In the genomic region with DNA sequence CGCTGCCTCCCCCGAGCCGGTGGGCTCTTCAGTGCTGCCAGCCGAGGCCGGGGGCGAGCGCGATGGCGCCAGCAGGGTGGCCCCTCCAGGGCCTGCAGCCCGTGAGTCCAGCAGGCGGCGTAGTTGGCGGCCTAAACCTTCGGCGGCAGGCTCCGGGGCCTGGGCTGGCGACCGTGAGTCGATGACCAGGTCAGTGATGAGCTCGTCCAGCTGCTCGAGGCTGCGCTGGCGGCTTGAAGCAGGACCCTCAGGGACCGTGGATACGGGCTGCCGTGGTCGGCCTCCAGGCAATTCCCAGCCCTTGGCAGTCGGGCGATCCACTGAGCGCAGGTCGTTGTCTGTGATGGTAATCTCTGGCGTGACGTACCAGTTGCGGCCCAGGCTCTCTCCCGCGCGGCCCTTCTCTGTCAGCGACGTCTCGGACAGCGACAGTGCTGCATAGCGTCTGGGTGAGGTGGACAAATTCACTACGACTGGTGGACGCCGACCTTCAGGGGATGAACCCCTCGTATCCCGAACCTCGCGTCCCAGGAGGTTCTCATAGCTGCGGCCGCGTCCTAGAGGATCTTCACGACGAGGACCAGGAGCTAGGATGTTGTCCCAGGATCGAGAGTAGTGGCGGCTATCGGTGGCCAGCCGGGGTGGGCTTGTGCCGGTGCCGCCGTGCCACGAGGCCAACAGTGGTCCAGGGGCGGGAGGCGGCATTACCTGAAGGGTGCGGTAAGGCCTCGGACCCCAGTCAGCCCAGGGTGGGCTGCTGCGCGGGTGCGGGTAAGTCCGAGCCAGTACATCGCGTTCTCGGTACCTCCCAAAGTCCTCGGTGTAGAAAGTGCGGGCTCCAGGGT, we compare ENCODE assay signal across 8 mouse cellular contexts. TPM values are rescaled to one million over a fixed set of nuclear protein-coding genes. Genes with fewer than 3 reads are reported as not detected.
DNase-seq lines count a peak whose midpoint lies in the region; ATAC-seq and TF ChIP-seq lines count a peak whose summit lies in the region.
"Had no signal": no experiment of that assay in that cellular context is flagged by ENCODE, and none has a peak within 500 bp of the region (broad histone marks: within the 10 kb centered on the region; RNA-seq: fewer than 3 reads in every experiment).

No protein-coding gene starts in this region.

- no peak for ATAC-seq in lung, embryonic 14.5 days (ENCODE audit: insufficient read depth)
- no peak for ATAC-seq in forebrain, embryonic 16.5 days
- no peak for ATAC-seq in liver, embryonic 12.5 days
- ATAC-seq in stomach, embryonic 16.5 days (ENCODE audit: insufficient read depth, low FRiP score) = no peak

- H3K27ac ChIP-seq in lung, embryonic 14.5 days (ENCODE audit: low read depth) = no peak overlapping the region
- no peak overlapping the region for H3K27ac ChIP-seq in forebrain, embryonic 16.5 days (ENCODE audit: low read length)
- no peak overlapping the region for H3K27ac ChIP-seq in liver, embryonic 12.5 days
- H3K27ac ChIP-seq in stomach, embryonic 16.5 days (ENCODE audit: low read length) = no peak overlapping the region

- DNase-seq in lung, embryonic 14.5 days = peak; percentile 34
- no peak for DNase-seq in lung, postnatal 14 days
- DNase-seq in cerebellum, adult 9-11 months = peak; percentile 67
- DNase-seq in layer of hippocampus, postnatal 14 days (ENCODE audit: low spot score in 2 of 2) = no peak

- TF ChIP-seq CTCF in lung, embryonic 14.5 days (IDR thresholded peaks at IDR 0.05; ENCODE audit: low read depth) = peak; percentile 32; the same call in 1 of the 2 replicates

- peaks cover 6% of the 10 kb centered on the region for H3K36me3 ChIP-seq in lung, embryonic 14.5 days (ENCODE audit: insufficient read depth)
- H3K36me3 ChIP-seq in forebrain, embryonic 16.5 days (ENCODE audit: control insufficient read depth, insufficient read depth) = no peaks in the 10 kb centered on the region
- H3K36me3 ChIP-seq in liver, embryonic 12.5 days = peaks cover 5% of the 10 kb centered on the region
- H3K36me3 ChIP-seq in stomach, embryonic 16.5 days (ENCODE audit: control insufficient read depth, insufficient read depth, low read length) = no peaks in the 10 kb centered on the region; the same call in 1 of the 2 replicates

- peak overlapping the region; percentile 28 for H3K4me3 ChIP-seq in lung, embryonic 14.5 days (ENCODE audit: low read depth, low read length)
- H3K4me3 ChIP-seq in forebrain, embryonic 16.5 days (replicated peaks; ENCODE audit: low read length) = peak overlapping the region; percentile 25
- peak overlapping the region; percentile 28 for H3K4me3 ChIP-seq in liver, embryonic 12.5 days
- H3K4me3 ChIP-seq in stomach, embryonic 16.5 days (replicated peaks; ENCODE audit: low read length) = peak overlapping the region; percentile 29

- H3K4me2 ChIP-seq in lung, embryonic 14.5 days = peak overlapping the region; percentile 51
- peak overlapping the region; percentile 44 for H3K4me2 ChIP-seq in forebrain, embryonic 16.5 days (ENCODE audit: low read length)
- peak overlapping the region; percentile 44 for H3K4me2 ChIP-seq in liver, embryonic 12.5 days
- peak overlapping the region; percentile 39 for H3K4me2 ChIP-seq in stomach, embryonic 16.5 days (ENCODE audit: low read depth, low read length)

- peaks cover 17% of the 10 kb centered on the region for H3K4me1 ChIP-seq in lung, embryonic 14.5 days (ENCODE audit: insufficient read depth)
- H3K4me1 ChIP-seq in forebrain, embryonic 16.5 days (replicated peaks; ENCODE audit: control insufficient read depth, insufficient read depth, low read length) = peaks cover 66% of the 10 kb centered on the region
- H3K4me1 ChIP-seq in liver, embryonic 12.5 days = peaks cover 83% of the 10 kb centered on the region
- peaks cover 55% of the 10 kb centered on the region for H3K4me1 ChIP-seq in stomach, embryonic 16.5 days (ENCODE audit: control insufficient read depth, insufficient read depth, low read length)

- 5% methylated on average over 75 of the region's 75 CpGs for WGBS in lung, embryonic 14.5 days
- 6% methylated on average over 75 of the region's 75 CpGs for WGBS in forebrain, embryonic 16.5 days
- 6% methylated on average over 75 of the region's 75 CpGs for WGBS in liver, embryonic 12.5 days (ENCODE audit: insufficient replicate concordance)
- 7% methylated on average over 75 of the region's 75 CpGs for WGBS in stomach, embryonic 16.5 days

- H3K27me3 ChIP-seq in lung, embryonic 14.5 days (ENCODE audit: insufficient read depth, low read length) = peaks cover 58% of the 10 kb centered on the region
- peaks cover 54% of the 10 kb centered on the region for H3K27me3 ChIP-seq in forebrain, embryonic 16.5 days (replicated peaks; ENCODE audit: control insufficient read depth, insufficient read depth, low read length)
- H3K27me3 ChIP-seq in liver, embryonic 12.5 days (replicated peaks) = peaks cover 62% of the 10 kb centered on the region
- H3K27me3 ChIP-seq in stomach, embryonic 16.5 days (ENCODE audit: control insufficient read depth, insufficient read depth, low read length) = peaks cover 49% of the 10 kb centered on the region

- no peak overlapping the region for H3K9ac ChIP-seq in lung, embryonic 14.5 days
- peak overlapping the region; percentile 22; the same call in 1 of the 2 replicates for H3K9ac ChIP-seq in forebrain, embryonic 16.5 days (replicated peaks; ENCODE audit: low read depth, low read length)
- no peak overlapping the region for H3K9ac ChIP-seq in liver, embryonic 12.5 days
- H3K9ac ChIP-seq in stomach, embryonic 16.5 days (ENCODE audit: low read length) = peak overlapping the region; percentile 47; the same call in 1 of the 2 replicates

- H3K9me3 ChIP-seq in lung, embryonic 14.5 days (ENCODE audit: low read depth, low read length) = no peaks in the 10 kb centered on the region
- no peaks in the 10 kb centered on the region for H3K9me3 ChIP-seq in forebrain, embryonic 16.5 days (ENCODE audit: control insufficient read depth, low read length)
- H3K9me3 ChIP-seq in liver, embryonic 12.5 days (replicated peaks) = no peaks in the 10 kb centered on the region
- H3K9me3 ChIP-seq in stomach, embryonic 16.5 days (replicated peaks; ENCODE audit: control insufficient read depth, low read length) = no peaks in the 10 kb centered on the region

RNA-seq across cellular contexts. Expression of gene Phpt1, which starts 3.1 kb away (rescaled TPM):
- 183 and 197 TPM in 2 replicates for polyA plus RNA-seq in lung, embryonic 14.5 days (2014; fragmentation: Nextera tagmentation; extraction: Ambion mirVana)
- polyA plus RNA-seq in forebrain, embryonic 16.5 days (2015; fragmentation: Nextera tagmentation; extraction: Ambion mirVana) = 141 and 145 TPM in 2 replicates
- polyA plus RNA-seq in liver, embryonic 12.5 days (2016; fragmentation: Nextera tagmentation; extraction: Ambion mirVana) = 67.8 and 69.2 TPM in 2 replicates
- 120 and 123 TPM in 2 replicates for polyA plus RNA-seq in stomach, embryonic 16.5 days (2015; fragmentation: Nextera tagmentation; extraction: Ambion mirVana)
- total RNA-seq in layer of hippocampus, postnatal 14 days (2021) = 10 to 100 TPM; 81.2 to 83.8 TPM

RNA-seq across cellular contexts. Expression of gene Ajm1, which starts 3.4 kb away (rescaled TPM):
- polyA plus RNA-seq in lung, embryonic 14.5 days (2014; fragmentation: Nextera tagmentation; extraction: Ambion mirVana) = 0.37 TPM in 1 of 2 replicates, not detected in the other
- 5.8 and 7.7 TPM in 2 replicates for polyA plus RNA-seq in forebrain, embryonic 16.5 days (2015; fragmentation: Nextera tagmentation; extraction: Ambion mirVana)
- polyA plus RNA-seq in liver, embryonic 12.5 days (2016; fragmentation: Nextera tagmentation; extraction: Ambion mirVana) = not detected in 2 replicates
- polyA plus RNA-seq in stomach, embryonic 16.5 days (2015; fragmentation: Nextera tagmentation; extraction: Ambion mirVana) = 0.26 and 0.94 TPM in 2 replicates
- total RNA-seq in layer of hippocampus, postnatal 14 days (2021) = 100 to 1,000 TPM in 1 of 2 experiments, 10 to 100 TPM in 1; 99.8 to 103 TPM
- total RNA-seq: neutrophil, adult 5-6 weeks had no signal

RNA-seq across cellular contexts. Expression of gene Mamdc4, which starts 3.5 kb away (rescaled TPM):
- polyA plus RNA-seq in lung, embryonic 14.5 days (2014; fragmentation: Nextera tagmentation; extraction: Ambion mirVana) = 2.2 and 4.1 TPM in 2 replicates
- polyA plus RNA-seq in forebrain, embryonic 16.5 days (2015; fragmentation: Nextera tagmentation; extraction: Ambion mirVana) = 1.0 and 2.8 TPM in 2 replicates
- polyA plus RNA-seq in liver, embryonic 12.5 days (2016; fragmentation: Nextera tagmentation; extraction: Ambion mirVana) = 0.38 and 0.45 TPM in 2 replicates
- 74.0 and 87.4 TPM in 2 replicates for polyA plus RNA-seq in stomach, embryonic 16.5 days (2015; fragmentation: Nextera tagmentation; extraction: Ambion mirVana)
- total RNA-seq in layer of hippocampus, postnatal 14 days (2021) = 1 to 10 TPM; 1.7 to 2.6 TPM

RNA-seq across cellular contexts. Expression of gene Edf1, which starts 20.5 kb away (rescaled TPM):
- polyA plus RNA-seq in lung, embryonic 14.5 days (2014; fragmentation: Nextera tagmentation; extraction: Ambion mirVana) = 282 and 295 TPM in 2 replicates
- 327 and 359 TPM in 2 replicates for polyA plus RNA-seq in forebrain, embryonic 16.5 days (2015; fragmentation: Nextera tagmentation; extraction: Ambion mirVana)
- polyA plus RNA-seq in liver, embryonic 12.5 days (2016; fragmentation: Nextera tagmentation; extraction: Ambion mirVana) = 293 and 311 TPM in 2 replicates
- polyA plus RNA-seq in stomach, embryonic 16.5 days (2015; fragmentation: Nextera tagmentation; extraction: Ambion mirVana) = 377 and 401 TPM in 2 replicates
- total RNA-seq in layer of hippocampus, postnatal 14 days (2021) = 100 to 1,000 TPM; 214 to 226 TPM

RNA-seq across cellular contexts. Expression of gene Rabl6, which starts 30.1 kb away (rescaled TPM):
- polyA plus RNA-seq in lung, embryonic 14.5 days (2014; fragmentation: Nextera tagmentation; extraction: Ambion mirVana) = 75.5 and 85.7 TPM in 2 replicates
- polyA plus RNA-seq in forebrain, embryonic 16.5 days (2015; fragmentation: Nextera tagmentation; extraction: Ambion mirVana) = 67.5 and 73.6 TPM in 2 replicates
- 41.8 and 42.9 TPM in 2 replicates for polyA plus RNA-seq in liver, embryonic 12.5 days (2016; fragmentation: Nextera tagmentation; extraction: Ambion mirVana)
- polyA plus RNA-seq in stomach, embryonic 16.5 days (2015; fragmentation: Nextera tagmentation; extraction: Ambion mirVana) = 56.4 and 60.3 TPM in 2 replicates
- total RNA-seq in layer of hippocampus, postnatal 14 days (2021) = 100 to 1,000 TPM; 105 to 107 TPM

Comparison
In these comparisons a context has a peak if more than half of its experiments do, and no peak if none do; other contexts are left out.
1. DNase-seq: peak in lung, embryonic 14.5 days (single experiment) and cerebellum, adult 9-11 months (single experiment); none in lung, postnatal 14 days (single experiment) and layer of hippocampus, postnatal 14 days (0 of 2).
2. H3K9ac ChIP-seq: peak in forebrain, embryonic 16.5 days (single experiment) and stomach, embryonic 16.5 days (single experiment); none in lung, embryonic 14.5 days (single experiment) and liver, embryonic 12.5 days (single experiment).
3. RNA of gene Mamdc4, which starts 3.5 kb away (polyA plus RNA-seq): 74.0 to 87.4 TPM in stomach, embryonic 16.5 days; 2.2 to 4.1 TPM in lung, embryonic 14.5 days, 1.0 to 2.8 TPM in forebrain, embryonic 16.5 days and 0.38 to 0.45 TPM in liver, embryonic 12.5 days; every median in the first group is over 10 times any median in the second.
4. Peak in every context shown above with its lines, with median percentiles within 50 percentile points of each other: H3K4me2 ChIP-seq and H3K4me3 ChIP-seq.